Mouse (Mus musculus) lung, adult 18-20 months (tissue): Measurements from ENCODE around the gene Pnpla6.

ENCODE experiments used
- DNase-seq, 2 experiments: peaks; one replicate each; pipeline ENCODE4 v3.0.0; 2022; ENCODE audit warnings: mixed read lengths in 2 of 2

Pnpla6 gene

DNA sequence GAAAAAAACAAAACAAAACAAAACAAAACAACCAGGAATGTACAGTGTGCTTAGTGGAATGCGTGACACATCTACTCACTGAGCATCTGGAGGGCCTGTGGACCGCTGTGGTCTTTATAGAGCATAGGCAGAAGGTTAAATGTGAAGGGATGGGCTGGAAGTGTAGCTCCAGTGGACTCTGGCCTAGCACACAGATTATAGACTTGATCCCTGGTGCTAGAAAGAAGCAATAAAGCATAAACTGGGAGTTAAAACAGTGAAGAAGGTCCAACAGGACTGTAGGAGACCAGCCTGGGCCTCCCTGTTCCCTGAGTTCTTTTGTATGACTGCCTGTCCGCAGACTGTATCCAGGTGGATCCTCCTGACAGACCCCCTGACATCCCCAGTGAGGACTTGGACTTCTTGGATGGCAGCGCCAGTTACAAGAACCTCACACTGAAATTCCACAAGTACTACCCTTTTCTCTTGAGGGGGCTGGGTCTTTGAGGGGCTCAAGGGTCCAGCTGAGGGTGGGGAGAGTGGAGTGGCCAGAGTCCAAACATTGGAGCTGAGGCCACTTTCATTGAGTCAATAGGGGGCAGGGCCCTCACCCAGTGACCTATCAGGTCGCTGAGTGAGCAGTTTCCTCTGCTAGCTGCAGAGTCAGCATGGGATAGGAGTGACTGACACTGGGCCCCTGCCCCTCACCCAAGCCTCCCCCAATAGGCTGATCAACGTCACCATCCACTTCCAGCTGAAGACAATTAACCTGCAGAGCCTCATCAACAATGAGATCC, 7.0 kb upstream of the Pnpla6 start:
- no peak for DNase-seq

DNA sequence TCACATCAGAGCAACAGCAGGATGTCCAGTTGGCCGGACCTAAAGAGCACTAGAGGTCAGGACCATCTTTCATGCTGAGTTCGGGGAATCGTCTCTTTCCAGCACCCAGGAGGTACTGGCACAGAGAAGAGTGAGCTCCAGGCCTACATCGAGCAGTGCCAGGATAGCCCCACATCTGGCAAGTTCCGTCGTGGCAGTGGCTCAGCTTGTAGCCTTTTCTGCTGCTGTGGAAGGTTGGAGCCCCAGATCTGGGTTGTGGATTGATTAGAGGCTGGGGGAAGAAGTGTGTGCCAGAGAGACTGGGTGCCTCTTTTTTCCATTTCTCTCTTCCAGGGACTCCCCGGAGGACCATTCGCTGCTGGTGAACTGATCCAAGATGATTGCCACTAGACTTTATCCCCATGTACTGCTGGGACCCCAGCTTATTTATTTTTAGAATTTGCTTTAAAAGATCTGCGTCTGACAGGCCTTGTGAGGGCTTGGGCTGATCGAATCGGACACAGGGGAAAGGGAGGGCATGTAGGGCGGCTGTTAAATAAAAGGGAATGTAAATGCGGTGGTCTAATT, 420 bp upstream of the Pnpla6 start:
- DNase-seq, result no peak

DNA sequence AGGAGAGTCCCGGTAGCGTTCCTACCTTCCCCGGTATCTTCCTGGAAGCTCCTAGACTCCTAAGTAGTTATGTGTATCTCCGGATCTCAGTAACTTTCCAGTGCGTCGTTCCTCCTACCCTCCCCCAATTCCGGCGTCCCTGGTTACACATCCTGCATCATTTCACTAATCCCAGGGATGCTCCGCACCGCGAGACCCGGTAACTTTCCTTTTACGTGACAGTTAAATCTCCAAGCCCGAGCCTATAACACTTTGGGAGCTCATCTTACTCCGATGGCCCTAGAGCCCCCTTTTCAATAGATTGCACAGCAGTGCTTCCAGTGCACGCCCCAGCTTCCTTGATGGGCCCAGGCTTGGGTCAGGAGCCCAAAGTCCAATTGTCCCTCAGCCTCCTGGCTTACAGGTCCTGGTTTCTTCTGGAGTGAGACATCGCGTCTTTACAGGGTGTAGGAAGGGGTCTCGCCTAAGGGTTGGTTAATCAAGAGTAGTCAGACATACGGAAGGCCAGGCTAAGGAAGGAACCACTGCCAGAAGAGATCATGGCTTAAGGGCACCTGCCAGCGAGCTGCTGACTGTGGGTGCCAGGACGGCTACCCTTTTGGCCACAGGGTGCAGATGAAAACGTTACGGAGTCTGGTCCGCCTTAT, 710 bp downstream of the Pnpla6 start:
- peak; percentile 50 to 55 for DNase-seq

DNA sequence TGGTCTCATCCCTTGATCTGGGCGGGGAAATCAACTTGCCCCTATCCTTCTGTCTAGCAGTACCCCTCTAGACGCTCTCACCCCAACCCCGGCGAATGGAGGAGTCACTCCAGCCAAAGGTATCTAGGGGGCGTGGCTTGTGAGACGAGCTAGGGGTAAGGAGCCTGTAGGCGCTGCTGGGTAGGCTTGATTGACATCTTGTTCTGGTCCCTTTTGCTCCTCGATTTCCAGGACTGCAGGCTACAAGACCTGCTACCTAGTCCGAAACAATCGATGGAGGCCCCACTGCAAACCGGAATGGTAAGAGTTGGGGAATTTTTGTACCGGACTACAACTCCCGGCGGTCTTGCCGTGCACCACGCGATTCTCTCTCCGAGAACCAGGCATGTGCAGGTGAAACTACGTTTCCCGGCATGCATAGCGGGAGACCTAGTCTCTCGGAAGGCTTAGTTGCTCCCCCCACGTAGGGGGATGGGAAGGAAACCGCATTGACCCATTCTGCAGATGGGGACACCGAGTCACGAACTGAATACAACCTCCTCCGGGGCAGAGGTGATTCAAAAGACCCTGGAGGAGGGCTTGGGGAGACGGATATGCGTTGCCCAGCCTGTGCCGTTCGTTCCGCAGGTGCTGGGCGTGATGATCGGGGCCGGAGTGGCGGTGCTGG, 1.4 kb downstream of the Pnpla6 start:
- DNase-seq, result peak; percentile 95 to 96

DNA sequence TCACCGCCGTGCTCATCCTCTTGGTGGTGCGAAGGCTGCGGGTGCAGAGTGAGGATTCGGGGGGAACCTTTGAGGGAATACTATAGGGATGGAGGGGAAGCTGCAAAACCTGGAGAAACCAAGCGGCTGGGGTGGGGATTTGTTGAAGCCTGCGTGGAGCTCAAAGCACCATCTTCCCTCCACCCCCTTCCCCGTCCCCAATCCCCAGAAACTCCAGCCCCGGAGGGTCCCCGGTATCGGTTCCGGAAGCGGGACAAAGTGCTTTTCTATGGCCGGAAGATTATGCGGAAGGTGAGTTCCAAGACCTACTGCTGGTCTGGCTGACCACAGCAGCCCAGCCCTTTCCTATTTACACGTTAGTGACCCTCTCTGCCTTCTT, 1.9 kb downstream of the Pnpla6 start:
- DNase-seq, result peak; percentile 18 to 41

DNA sequence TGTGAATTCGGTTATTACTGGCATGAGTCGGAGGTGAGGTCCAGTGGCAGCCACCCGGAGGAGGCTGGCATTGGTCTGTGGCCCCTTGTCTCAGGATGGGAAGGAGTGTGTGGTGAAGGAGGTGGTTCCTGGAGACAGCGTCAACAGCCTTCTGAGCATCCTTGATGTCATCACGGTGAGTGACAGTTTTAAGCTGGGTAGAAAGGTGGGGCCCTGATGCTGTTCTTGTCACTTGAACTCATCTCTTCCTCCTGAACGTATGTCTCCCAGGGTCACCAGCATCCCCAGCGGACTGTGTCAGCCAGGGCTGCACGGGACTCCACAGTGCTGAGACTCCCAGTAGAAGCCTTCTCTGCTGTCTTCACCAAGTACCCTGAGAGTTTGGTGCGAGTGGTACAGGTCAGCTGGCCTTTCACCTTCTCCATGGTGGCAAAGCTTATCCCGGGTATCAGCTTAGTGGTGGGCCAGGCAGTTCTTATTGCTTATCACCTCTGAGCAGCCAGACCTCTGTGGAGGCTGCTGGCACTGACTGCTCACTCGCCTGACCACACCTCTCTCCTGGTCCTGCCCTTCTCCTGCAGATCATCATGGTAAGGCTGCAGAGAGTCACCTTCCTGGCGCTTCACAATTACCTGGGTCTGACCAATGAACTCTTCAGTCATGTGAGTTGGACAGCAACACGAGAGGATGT, 7.0 kb downstream of the Pnpla6 start:
- DNase-seq, result no peak

DNA sequence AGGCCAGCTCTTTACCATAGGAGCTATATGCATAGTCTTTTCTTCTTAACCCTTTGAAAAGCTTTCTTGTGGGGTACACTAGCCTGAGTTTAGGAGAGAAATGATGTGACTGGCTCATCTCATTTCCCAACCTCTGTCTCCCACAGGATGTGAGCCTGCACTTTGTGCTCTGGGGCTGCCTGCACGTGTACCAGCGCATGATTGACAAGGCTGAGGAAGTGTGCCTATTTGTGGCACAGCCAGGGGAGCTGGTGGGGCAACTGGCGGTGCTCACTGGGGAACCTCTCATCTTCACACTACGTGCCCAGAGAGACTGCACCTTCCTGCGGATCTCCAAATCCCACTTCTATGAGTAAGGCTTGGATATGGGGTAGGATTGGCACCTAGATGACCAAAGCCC, 15.6 kb downstream of the Pnpla6 start:
- DNase-seq, result no peak

DNA sequence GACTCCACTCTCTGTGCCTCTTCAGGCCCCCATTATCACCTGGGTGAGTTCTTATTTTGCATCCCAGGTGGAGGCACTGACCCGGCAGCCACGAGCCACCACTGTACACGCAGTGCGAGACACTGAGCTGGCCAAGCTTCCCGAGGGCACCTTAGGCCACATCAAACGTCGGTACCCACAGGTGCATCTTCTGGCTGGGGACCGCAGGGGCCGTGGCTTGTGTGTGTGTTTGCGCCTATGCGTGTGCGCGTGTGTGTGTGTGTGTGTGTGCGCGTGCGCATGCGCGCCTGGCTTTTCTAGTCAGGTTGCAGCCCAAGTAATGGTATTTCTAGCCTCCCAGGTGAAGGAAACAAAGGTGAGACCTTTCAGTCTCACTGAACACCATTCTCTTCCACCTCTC, 16.8 kb downstream of the Pnpla6 start:
- no peak for DNase-seq

DNA sequence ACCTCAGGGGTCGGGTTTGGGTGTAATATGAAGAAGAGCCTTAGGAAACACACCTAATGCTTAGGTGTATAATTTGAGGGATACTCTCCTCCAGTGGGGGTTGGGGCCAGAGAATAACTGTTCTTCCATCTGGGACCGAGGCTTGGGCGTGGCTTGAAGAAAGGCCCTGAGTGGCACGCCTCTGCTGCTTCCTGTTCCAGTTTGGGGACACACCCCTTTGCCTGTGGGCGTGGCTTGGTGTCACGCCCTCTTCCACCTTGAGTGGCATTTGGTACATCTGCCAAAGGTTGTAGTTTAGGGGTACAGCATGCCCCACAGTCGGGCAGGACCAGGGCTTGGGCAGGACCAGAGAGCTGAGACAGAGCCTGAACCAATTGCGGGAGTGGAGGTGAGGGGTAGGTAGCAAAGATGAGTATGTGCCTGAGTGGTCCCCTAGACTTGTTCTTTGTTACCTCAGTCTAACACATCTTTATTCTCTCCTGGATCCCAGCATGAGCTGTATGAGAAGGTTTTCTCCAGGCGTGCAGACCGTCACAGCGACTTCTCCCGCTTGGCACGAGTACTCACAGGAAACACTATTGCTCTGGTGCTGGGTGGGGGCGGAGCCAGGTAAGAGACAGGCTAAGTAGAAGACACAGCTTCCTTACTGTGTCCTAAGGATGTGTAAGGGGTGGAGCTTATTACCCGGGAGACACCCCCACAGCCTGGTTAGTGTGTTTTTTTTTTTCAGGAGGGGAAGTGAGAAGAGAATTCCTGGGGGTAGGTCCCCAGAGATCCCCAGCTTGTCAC, 21.1 kb downstream of the Pnpla6 start:
- DNase-seq, result peak in 1 of 2 experiments; percentile 13

DNA sequence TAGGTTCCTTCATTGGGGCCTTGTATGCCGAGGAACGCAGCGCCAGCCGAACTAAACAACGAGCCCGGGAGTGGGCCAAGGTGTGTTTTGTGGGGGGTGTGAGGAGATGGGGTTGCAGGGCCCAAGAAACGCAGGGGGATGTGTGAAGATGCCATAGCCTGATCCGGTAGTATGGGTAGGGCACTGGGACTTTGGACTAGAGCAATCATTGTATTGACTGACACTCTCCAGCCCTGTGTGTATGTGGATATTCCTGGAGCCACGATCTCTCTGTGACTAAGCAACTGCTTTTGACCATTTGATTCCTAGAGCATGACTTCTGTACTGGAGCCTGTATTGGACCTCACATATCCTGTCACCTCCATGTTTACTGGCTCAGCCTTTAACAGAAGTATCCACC, 21.8 kb downstream of the Pnpla6 start:
- no peak for DNase-seq

DNA sequence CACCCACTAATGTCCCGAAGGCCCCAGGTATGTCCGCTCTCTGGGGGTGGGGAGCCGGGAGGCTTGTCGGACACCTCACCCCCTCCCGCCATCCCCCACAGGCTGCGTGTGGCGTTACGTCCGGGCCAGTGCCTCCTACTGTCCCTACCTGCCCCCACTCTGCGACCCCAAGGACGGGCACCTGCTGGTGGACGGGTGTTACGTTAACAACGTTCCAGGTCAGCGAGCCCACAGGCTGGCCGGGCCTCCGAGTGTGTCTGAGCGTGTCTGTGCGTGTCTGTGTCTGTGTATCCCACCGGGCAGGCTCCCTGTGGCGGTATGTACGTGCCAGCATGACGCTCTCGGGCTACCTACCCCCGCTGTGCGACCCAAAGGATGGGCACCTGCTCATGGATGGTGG, 22.5 kb downstream of the Pnpla6 start:
- DNase-seq, result no peak

DNA sequence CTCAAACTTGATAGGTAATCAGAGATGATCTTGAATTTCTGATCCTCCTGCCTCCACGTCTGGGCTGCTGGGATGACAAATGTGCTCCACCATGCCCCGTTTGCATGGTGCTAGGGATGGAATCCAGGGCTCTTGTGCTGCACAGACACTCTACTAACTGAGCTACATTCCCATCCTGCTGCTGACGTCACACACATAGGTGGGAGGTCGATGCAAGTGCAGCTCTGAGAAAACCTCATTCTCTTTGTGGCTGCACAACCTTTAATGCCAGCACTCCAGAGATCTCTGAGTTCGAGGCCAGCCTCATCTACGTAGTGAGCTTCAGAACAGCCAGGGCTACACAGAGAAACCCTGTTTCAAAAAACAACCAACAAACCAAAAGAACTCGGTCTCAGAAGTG, 24.0 kb downstream of the Pnpla6 start:
- DNase-seq, result no peak

DNA sequence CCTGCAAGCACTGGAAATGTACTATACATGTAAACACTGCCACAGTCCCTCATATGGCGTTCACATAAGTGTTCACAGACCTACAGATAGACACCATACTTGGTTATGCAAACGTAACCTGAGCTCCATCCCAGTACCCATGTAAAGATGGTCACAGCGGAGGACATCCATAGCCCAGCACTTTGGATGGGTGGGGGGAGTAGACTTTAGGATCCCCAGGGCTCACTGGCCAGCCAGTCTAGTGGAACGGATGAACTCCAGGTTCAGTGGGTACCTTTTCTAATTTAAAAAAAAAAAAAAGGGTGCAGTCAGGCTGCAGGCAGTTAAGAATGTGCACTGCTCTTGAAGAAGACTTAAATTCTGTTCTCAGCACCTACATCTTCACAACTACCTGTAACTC, 24.9 kb downstream of the Pnpla6 start:
- no peak for DNase-seq

DNA sequence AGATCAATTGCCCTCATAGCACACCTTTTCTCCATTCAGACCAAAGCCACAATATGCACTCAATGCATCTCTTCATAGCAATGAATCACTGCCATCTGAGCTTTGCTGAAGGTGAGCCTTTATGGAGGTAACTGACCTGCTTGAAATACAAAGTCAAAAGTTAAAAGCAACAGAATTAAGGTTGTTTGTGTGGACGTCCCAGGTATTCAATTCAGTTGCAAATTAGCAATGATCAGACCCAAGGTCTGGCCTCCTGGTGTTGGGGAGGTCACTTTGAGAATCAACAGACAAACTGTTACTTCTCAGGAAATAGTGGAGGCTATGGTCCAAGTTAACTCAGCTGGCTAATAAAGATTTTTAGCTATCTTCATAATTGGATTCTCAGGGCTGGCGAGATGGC, 31.3 kb downstream of the Pnpla6 start:
- DNase-seq, result no peak

DNA sequence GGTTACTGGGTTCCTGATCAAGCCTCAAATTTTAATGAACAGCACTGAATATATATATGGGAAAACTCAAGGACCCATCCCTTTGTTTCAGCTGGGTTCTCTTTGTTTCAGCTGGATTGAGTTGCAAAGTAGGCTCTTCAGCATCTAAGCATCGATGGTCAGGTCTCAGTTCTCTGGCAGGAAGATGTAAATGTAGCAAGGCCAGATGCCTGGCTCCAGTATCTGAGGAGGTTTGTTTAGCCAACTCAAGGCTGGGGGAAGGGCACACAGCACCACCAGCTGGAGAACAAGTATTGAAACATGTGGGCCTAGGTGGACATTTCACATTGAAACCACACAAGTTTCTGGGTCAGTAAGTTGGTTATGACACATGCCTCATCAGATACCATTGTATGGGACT, 37.1 kb downstream of the Pnpla6 start:
- no peak for DNase-seq

DNA sequence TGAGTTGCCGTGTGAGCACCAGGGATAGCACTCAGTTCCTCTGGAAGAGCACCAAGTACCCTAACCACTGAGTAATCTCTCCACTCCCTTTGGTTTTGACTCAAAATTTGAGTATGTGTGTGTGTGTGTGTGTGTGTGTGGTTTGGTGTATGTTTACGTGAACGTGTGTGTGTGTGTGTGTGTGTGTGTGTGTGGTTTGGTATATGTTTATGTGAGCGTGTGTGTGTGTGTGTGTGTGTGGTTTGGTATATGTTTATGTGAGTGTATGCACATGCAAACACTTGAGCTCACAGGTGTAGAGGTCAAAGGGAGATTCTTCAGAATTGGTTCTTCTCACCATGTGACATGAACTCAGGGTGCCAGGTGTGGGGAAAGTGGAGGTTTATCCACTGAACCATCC, 40.9 kb downstream of the Pnpla6 start:
- no peak for DNase-seq

DNA sequence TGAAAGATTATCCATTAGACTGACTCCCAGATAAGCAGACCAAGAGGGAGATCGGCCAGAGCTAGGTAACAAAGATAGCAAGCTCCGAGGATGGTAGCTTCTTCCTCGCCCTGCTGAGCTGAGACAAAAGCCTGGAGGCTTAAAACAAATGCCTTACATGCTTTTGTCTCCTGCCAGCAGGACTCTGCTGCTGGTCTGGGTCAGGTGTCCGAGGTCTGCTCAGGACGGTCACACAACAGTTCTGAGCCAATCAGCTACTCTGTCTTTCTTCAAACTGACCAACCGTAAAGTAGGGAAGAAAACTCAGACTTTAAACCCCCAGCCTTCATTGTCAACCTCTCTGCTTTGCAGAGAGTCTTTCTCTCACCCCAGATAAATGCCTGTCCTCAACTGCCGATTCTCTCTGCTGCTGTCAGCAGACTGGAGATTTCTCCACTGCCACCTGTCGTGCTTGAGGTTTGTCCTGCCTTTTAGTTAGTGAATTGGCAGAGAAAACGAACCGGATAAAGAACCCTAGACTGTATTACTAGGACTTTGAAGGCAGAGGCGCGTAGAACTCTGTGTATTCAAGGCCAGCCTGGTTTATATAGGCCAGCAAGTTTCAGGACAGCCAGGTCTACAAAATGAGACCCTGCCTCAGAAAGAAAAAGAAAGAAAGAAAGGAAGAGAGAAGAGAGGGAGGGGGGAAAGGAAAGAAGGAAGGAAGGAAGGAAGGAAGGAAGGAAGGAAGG, 52.6 kb downstream of the Pnpla6 start, which contains the start of gene C330021F23Rik:
TSS of gene C330021F23Rik (plus strand) at position 350 of the 731 bp plus-strand sequence.
- DNase-seq, result no peak

DNA sequence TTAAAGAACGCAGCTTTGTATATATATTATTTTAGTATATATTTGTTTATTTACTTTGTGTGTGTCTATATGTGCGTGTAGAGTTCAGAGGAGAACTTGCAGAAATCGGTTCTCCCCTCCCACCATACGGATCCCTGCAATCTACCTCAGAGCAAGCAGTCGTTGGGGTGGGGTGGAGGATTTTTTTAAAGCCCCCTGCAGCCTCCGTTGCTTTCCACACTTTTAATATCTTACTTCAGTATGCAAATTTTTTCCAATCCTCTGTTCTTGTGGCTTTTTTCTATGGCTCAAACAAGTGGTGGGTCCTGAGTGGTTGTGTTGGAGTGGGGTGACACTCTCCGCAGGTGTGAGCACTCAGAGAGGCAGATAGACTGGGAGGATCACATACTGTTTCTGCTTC, 53.2 kb downstream of the Pnpla6 start:
- no peak for DNase-seq

DNA sequence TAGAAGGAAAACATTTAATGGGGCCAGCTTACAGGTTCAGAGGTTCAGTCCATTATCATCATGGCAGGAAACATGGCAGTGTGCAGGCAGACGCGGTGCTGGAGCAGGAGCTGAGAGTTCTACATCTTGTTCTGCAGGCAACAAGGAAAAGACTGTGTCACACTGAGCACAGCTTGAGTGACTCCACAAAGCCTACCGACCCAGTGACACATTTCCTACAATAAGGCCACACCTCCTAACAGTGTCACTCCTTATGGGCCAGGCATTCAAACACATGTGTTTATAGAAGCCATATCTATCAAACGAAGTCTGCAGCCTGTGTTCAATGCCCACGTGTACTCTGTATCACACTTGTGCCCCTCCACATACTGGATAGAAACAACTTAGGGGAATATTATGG, 54.6 kb downstream of the Pnpla6 start:
- DNase-seq, result no peak

DNA sequence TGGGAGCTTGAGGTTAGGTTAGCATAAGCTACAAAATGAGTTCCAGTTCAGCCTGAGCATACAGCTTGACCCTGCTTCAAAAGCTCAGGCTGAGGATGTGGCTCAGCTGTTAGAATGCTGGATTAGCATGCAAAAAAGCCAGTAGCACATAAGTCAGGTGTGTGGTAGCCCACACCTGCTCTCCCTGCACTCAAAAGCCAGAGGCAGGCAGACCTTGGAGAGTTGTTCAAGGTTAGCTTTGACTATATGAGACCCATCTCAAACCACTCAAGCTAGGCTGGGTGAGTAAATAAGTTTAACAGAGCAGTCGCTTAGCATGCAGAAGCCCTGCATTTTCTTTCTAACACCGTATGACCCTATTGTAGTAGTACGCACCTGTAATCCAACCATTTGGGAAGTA, 59.4 kb downstream of the Pnpla6 start:
- no peak for DNase-seq

DNA sequence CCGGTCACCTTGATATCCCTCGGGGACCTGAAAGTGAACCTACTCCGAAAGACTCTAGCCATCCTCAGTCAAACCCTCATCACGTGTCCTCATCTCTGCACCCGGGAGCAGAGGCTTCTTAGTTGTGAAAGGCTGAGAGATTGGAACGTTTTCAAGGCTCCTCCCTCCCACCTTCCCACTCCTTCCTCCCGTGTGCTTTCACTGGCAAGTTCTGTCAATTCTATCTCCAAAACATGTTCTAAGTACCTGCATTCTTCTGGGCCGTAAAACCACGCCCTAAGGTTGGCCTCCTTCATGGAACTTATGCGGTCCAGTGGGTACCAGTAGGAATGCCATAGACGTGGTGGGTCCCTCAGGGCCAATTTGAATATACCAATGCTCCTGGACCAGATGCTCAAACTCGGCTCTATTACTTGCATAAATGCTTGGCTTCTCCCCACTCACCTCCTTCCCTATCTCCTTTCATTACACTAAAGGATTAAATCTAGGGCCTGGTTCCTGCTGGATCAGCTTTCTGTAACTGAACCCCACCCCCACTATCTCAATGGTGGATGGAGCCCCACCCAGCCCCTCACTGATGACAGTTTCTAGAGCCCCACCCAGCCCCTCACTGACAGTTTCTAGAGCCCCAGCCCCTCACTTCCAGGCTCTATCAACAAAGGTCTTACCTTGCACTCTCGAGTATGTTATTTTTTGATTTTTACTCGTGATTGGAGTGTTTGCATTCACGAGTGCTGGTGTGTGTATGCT, 61.2 kb downstream of the Pnpla6 start:
- no peak for DNase-seq
